Mouse (Mus musculus) megakaryocyte, embryonic 14.5 days (primary cell): ENCODE measurements around the gene Rara.

ENCODE experiments used
- FLI1 ChIP-seq: IDR thresholded peaks from 2 replicates; pipeline ENCODE4 v1.6.1; 2012; ENCODE audit warnings: low read length, inconsistent platforms, mixed read lengths
- GATA1 ChIP-seq: IDR thresholded peaks from 3 replicates; pipeline ENCODE4 v1.6.1; 2012; ENCODE audit warnings: mixed read lengths, low read length, inconsistent platforms, borderline replicate concordance

- TF ChIP-seq GATA1, result no peak
- TF ChIP-seq FLI1, result no peak
These were observed 26.8 kb downstream of the Rara start for GRCm38 (mm10) chr11:98954373-98954772.
